Mouse (Mus musculus) ES-E14 (cell line): ENCODE measurements around the gene Arsb. TPM values are rescaled to one million over a fixed set of nuclear protein-coding genes. Genes with fewer than 3 reads are reported as not detected.

ENCODE experiments used
- DNase-seq: peaks from one replicate; pipeline ENCODE4 v3.0.0-alpha.2; 2013; ENCODE audit warnings: low read depth, low spot score
- H3K27ac ChIP-seq: 2 replicates; pipeline ENCODE4 v1.5.1; 2012; ENCODE audit warnings: low read depth, mild to moderate bottlenecking, low read length, moderate library complexity, mixed read lengths; ENCODE audit not compliant: poor library complexity, insufficient read depth, severe bottlenecking
- H3K36me3 ChIP-seq: 2 replicates; pipeline ENCODE4 v1.6.1; 2012; ENCODE audit warnings: mild to moderate bottlenecking, low read length, moderate library complexity, mixed read lengths; ENCODE audit not compliant: control insufficient read depth, poor library complexity, insufficient read depth, severe bottlenecking
- H3K4me1 ChIP-seq, 2 experiments: fragments of 150-350 bp in 1 of 2; sonication (generic) in 1 of 2; 2 replicates each; pipeline ENCODE4 v1.6.1; 2012; ENCODE audit warnings: low read length in 2 of 2, mild to moderate bottlenecking in 1 of 2, mixed read lengths in 1 of 2; ENCODE audit not compliant: control insufficient read depth in 2 of 2, insufficient read depth in 2 of 2, poor library complexity in 1 of 2
- H3K4me3 ChIP-seq, 2 experiments: fragments of 150-350 bp in 1 of 2; sonication (generic) in 1 of 2; 2 replicates each; pipeline ENCODE4 v1.5.1; 2012; ENCODE audit warnings: low read length in 2 of 2, low read depth in 1 of 2, mild to moderate bottlenecking in 1 of 2, mixed read lengths in 1 of 2; ENCODE audit not compliant: insufficient read depth in 1 of 2, poor library complexity in 1 of 2, severe bottlenecking in 1 of 2
- H3K9ac ChIP-seq: 2 replicates; pipeline ENCODE4 v1.6.1; 2012; ENCODE audit warnings: low read depth, mild to moderate bottlenecking, low read length, mixed read lengths; ENCODE audit not compliant: poor library complexity, insufficient read depth, severe bottlenecking
- H3K9me3 ChIP-seq: fragments of 150-350 bp; sonication (generic); 2 replicates; pipeline ENCODE4 v1.6.1; 2012; ENCODE audit warnings: low read depth, mild to moderate bottlenecking, low read length; ENCODE audit not compliant: control insufficient read depth, insufficient read depth
- CHD2 ChIP-seq: IDR thresholded peaks from 2 replicates; pipeline ENCODE4 v1.6.1; 2014; ENCODE audit warnings: mild to moderate bottlenecking, low read depth, low read length, inconsistent platforms
- HCFC1 ChIP-seq: IDR thresholded peaks from 2 replicates; pipeline ENCODE4 v1.6.1; 2012; ENCODE audit warnings: low read length, inconsistent platforms, borderline replicate concordance; ENCODE audit not compliant: insufficient read depth
- MAFK ChIP-seq: IDR thresholded peaks from 2 replicates; pipeline ENCODE4 v1.6.1; 2014; ENCODE audit warnings: mild to moderate bottlenecking, low read depth, low read length, inconsistent platforms; ENCODE audit not compliant: insufficient read depth
- ZC3H11A ChIP-seq: IDR thresholded peaks from 2 replicates; pipeline ENCODE4 v1.6.1; 2012; ENCODE audit warnings: low read depth, mild to moderate bottlenecking, inconsistent platforms, low read length, borderline replicate concordance
- ZNF384 ChIP-seq: IDR thresholded peaks from 2 replicates; pipeline ENCODE4 v1.6.1; 2012; ENCODE audit warnings: low read depth, low read length, inconsistent platforms
- in situ Hi-C, 2 experiments: fragments of 600-800 bp; cut with MboI; formaldehyde crosslinking; loops; one replicate each; pipeline ENCODE4 v1.15.1; 2025; ENCODE audit warnings: low sequenced_read_pairs in 2 of 2, inconsistent platforms in 1 of 2; ENCODE audit not compliant: unreplicated experiment in 2 of 2
- total RNA-seq: library from RNA; depleted of rRNA; stranded (reverse); fragments of 300-350 nt; gene quantifications from 2 replicates; pipeline ENCODE4 v1.2.3, GENCODE M21; 2012

The Arsb gene
- total RNA-seq, 1 experiment: 1.1 TPM

GRCm38 (mm10) chr13:93848615-93849014 is 77.2 kb downstream of the Arsb start:
- Histone ChIP-seq H3K4me1 (no peaks in the 10 kb centered on the region), H3K4me3 (no peak overlapping the region), H3K9me3 (no peaks in the 10 kb centered on the region), H3K9ac (no peak overlapping the region), H3K36me3 (no peaks in the 10 kb centered on the region), H3K27ac (no peak overlapping the region)
- TF ChIP-seq ZC3H11A: no peak
- TF ChIP-seq ZNF384: no peak
- no peak for TF ChIP-seq MAFK
- no peak for TF ChIP-seq HCFC1
- no peak for TF ChIP-seq CHD2
- in situ Hi-C loops: no loop called here
- no peak for DNase-seq

DNA sequence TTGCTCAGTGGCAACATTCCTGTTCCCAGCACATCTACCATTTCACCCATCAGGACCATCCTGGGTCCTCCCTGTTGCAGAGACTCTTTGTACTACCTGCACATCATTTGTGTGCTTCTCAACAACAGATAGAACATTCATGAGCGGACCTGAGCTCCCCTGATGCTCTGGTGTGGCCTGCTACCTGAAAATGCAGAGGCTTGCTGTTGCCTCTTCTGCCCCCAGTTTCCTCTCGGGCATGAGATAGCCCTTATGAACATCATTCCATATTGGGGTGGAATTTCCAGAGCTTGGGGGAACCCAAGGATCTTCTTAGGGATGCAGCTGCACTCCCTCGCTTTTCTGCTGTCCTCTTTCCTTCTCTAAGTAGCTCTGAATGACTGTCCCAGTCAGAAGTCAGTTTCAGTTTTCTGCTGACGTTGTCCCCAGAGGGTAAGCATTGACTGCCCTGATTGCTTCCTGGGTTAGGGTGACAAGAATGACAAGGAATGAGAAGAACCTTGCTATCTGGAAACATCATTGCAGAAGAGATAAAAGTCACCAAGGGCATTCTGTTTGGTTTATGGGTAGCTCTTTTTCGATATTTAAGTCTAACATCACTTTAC is 78.4 kb downstream of the Arsb start:
- no peaks in the 10 kb centered on the region for H3K4me1 ChIP-seq
- in situ Hi-C loops: no loop called here
- no peak overlapping the region for H3K9ac ChIP-seq
- no peaks in the 10 kb centered on the region for H3K9me3 ChIP-seq
- H3K27ac ChIP-seq: no peak overlapping the region
- TF ChIP-seq ZC3H11A (no peak), ZNF384 (no peak), MAFK (no peak), HCFC1 (no peak), CHD2 (no peak)
- no peak overlapping the region for H3K4me3 ChIP-seq
- no peaks in the 10 kb centered on the region for H3K36me3 ChIP-seq
- no peak for DNase-seq

DNA sequence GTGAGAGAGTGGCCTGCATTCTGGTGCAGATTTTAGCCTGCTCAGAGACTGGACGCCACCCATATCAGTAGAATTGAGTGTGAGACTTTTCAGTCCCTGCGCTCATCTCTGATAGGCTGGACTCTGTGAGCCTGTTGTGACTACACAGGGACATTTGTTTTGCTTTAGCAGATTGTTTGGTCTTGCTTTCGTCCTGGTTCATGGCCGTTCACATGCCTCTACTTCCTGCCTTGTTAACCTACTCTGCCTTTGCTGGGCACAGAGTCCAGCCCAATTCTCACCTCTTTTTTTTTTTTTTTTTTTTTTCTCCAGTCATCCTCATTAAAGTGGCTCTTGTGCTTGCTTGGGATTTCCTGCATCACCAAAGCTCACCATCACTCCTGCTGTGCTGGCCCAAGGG is 79.2 kb downstream of the Arsb start:
- H3K36me3 ChIP-seq: no peaks in the 10 kb centered on the region
- DNase-seq: no peak
- no peak overlapping the region for H3K4me3 ChIP-seq
- H3K9ac ChIP-seq: no peak overlapping the region
- TF ChIP-seq ZNF384: no peak
- TF ChIP-seq CHD2: no peak
- no peak for TF ChIP-seq ZC3H11A
- no peak for TF ChIP-seq MAFK
- TF ChIP-seq HCFC1: no peak
- no peaks in the 10 kb centered on the region for H3K4me1 ChIP-seq
- H3K9me3 ChIP-seq: no peaks in the 10 kb centered on the region
- H3K27ac ChIP-seq: no peak overlapping the region
- in situ Hi-C loops: no loop called here

- Histone ChIP-seq H3K36me3 (no peaks in the 10 kb centered on the region), H3K9me3 (no peaks in the 10 kb centered on the region), H3K9ac (no peak overlapping the region), H3K4me3 (no peak overlapping the region), H3K4me1 (no peaks in the 10 kb centered on the region), H3K27ac (no peak overlapping the region)
- TF ChIP-seq MAFK: no peak
- TF ChIP-seq CHD2: no peak
- no peak for TF ChIP-seq ZC3H11A
- no peak for TF ChIP-seq ZNF384
- no peak for TF ChIP-seq HCFC1
- in situ Hi-C loops: no loop called here
- no peak for DNase-seq
Measured at GRCm38 (mm10) chr13:93852419-93853138, 81.1 kb downstream of the Arsb start.
